Mouse (Mus musculus) heart, postnatal 25 days (tissue): Measurements from ENCODE around the gene Ech1. TPM values are rescaled to one million over a fixed set of nuclear protein-coding genes. Genes with fewer than 3 reads are reported as not detected.

Experiments
- DNase-seq: peaks from one replicate; pipeline ENCODE4 v3.0.0; 2022; ENCODE audit warnings: low spot score
- intact Hi-C: fragments of 180-260 bp; cut with DNase I; formaldehyde crosslinking; loops from one replicate; pipeline ENCODE4 v1.15.1; 2025
- total RNA-seq, 2 experiments: library from RNA; stranded (reverse); gene quantifications; 2 replicates each; pipeline ENCODE4 v1.2.3; 2021

The Ech1 gene
- 1,000 to 10,000 TPM; 1,337 to 1,520 TPM for total RNA-seq

DNA sequence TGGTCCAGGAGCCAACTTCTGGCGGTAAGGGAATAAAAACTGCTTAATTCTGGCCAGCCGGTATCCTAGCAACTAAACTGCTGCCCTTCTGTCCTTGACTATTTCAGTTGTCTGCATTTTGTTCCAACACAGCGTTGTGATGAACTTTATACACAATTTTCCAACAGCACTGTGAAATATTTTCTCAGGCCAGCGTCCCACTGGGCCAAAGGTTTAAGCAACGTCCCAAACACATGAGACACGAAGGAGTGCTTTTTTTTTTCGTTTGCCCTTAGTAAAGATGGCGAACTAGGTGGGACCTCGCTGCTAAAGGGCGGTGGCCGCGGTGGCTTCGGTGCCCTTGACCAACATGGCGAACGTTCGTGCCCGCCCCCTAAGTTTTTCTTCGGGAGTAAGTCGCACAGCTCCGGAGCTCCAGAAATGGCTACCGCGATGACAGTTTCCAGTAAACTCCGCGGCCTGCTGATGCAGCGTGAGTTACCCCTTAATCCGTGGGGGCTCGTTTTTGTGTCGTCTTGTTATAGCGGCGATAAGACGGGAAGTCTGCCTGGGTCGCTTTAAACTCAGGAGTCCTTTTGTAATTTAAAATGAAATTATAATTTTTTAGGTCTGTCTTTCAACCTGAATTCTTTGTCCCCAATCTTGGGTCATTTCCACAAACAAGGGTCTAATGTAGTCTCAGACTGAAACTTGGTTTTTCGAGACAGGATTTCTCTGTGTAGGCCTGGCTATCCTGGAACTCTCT lies at the start of gene Ech1:
Gene Ech1, plus strand, starts transcription at position 277 of the 745 bp plus-strand sequence.
- intact Hi-C loops = loop anchor here (2.0 kb wide), 1 partner anchor 14 kb away; no protein-coding TSS in a partner anchor
- DNase-seq = peak; percentile 89

DNA sequence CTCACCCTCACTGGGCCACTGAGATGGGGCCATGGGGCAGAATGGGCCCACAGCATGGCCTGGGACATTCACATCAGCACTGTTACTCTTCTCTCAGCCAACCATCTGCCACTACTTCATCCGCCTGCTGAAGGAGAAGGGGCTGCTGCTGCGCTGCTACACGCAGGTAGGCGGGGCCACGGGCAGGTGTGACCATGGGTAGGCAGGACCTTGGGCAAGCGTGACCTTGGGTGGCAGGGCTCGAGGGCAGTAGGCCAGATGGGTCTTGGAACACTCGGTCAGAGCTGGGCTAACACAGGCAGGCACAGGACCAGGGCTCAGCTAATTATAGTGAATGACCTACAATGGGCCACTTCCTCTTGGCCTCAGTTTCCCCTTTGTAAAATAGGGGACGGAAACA lies 46.2 kb upstream of the Ech1 start:
- intact Hi-C loops = no loop called here
- DNase-seq = no peak

DNA sequence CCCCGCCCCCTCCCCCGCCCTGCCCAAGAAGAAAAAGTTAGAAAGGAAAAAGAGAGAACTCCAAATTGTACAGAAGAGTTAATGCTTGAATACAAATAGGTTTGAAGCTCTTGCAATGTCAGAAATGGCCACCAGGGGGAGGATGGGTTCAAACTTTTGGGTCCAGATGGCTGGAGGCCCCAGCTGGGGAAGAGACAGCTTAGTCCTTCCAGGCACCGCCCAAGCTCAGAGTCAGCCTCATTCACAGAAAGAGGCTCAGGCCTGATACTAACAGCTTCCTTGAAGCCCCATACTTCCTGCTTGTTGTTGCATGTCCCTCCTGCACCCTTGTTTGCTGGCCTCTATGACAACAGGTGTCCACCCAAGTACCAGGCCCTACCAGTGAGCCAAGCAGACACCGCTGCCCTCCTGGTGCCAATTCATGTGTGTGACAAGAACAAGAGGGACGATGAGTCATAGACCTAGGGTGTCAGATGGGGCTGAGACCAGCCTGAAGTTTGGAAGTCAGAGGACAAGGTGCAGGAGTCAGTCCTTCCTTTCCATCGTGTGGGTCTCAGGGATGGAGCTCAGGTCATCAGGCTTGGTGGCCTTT lies 44.9 kb upstream of the Ech1 start:
- DNase-seq = peak; percentile 69
- intact Hi-C loops = loop anchor here (1.0 to 5.0 kb wide), 3 partner anchors 87 to 259 kb away; no protein-coding TSS in a partner anchor

DNA sequence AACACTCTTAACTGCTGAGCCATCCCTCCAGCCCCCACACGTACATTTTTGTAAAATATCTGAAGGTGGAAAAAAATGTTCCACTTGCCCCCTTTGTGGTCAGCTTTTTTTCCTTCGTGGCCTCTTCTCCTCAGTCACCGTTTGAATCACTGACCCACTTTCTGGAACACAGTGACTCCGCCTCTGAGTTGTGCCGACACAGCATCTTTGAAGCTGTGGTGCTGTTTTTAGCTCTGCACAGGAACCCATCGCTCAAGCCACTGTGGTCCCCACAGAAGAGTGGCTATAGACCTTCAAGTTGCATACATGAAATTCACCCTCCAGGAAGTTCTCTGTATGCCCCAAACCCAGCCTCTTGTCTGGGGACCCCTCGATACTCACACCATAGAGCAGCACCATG lies 44.2 kb upstream of the Ech1 start:
- intact Hi-C loops = loop anchor here (1.0 to 5.0 kb wide), 3 partner anchors 86 to 258 kb away; no protein-coding TSS in a partner anchor
- no peak for DNase-seq

DNA sequence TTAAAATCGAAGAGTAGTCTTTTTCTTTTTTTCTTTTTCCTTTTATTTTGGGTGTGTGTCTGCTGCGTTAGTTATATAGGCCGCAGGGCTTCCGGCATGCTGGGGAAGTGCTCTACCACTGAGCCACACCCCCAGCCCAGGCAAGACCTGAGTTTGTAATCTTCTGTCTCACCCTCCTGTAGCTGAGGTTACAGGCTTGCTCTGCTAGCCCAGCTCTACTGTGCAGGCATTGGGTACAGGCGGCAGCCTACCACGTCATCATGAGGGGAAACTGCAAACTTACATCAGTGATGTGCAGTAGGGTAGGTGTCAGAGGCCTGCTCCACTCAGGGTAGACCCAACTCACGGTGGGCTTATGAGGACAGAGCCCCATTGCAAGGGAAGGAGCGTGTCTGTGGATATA lies 43.8 kb upstream of the Ech1 start:
- intact Hi-C loops = loop anchor here (2.0 to 5.0 kb wide), 2 partner anchors 191 to 258 kb away; no protein-coding TSS in a partner anchor
- no peak for DNase-seq

DNA sequence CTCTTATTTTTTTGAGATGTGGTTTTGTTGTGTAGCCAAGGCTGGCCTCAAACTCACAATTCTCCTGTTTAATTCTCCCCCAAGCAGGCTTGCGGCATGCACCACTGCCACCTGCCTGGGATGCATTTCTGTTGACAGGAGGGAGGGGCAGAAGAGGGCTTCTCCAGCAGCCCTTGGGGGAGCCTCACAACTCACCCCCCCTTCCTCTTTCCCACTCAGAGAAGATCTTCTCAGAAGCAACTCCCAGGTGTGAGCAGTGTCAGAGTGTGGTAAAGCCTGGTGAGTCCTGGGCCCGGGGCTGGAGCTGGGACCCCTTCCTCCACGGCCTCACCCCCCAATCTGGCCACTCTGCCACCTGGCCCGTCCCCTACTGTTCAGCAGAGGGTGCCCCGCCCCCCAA lies 39.9 kb upstream of the Ech1 start:
- DNase-seq = no peak
- intact Hi-C loops = no loop called here

DNA sequence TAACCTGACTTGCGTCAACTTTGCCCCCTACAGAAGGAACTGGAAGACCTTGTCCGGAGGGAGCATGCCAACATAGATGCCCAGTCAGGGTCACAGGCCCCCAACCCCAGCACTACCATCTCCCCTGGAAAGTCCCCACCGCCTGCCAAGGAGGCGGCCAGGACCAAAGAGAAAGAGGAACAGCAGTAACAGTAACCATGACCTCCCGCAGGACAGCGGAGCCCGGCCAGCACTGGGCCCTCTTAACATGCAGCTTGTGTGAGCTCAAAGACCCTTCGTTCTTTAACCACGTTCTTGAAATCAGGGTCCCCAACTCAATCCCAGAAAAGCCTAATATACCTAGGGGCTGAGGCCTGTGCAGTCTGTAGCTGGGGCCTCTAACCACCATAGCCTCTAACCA lies 37.1 kb upstream of the Ech1 start:
- no peak for DNase-seq
- intact Hi-C loops = no loop called here

DNA sequence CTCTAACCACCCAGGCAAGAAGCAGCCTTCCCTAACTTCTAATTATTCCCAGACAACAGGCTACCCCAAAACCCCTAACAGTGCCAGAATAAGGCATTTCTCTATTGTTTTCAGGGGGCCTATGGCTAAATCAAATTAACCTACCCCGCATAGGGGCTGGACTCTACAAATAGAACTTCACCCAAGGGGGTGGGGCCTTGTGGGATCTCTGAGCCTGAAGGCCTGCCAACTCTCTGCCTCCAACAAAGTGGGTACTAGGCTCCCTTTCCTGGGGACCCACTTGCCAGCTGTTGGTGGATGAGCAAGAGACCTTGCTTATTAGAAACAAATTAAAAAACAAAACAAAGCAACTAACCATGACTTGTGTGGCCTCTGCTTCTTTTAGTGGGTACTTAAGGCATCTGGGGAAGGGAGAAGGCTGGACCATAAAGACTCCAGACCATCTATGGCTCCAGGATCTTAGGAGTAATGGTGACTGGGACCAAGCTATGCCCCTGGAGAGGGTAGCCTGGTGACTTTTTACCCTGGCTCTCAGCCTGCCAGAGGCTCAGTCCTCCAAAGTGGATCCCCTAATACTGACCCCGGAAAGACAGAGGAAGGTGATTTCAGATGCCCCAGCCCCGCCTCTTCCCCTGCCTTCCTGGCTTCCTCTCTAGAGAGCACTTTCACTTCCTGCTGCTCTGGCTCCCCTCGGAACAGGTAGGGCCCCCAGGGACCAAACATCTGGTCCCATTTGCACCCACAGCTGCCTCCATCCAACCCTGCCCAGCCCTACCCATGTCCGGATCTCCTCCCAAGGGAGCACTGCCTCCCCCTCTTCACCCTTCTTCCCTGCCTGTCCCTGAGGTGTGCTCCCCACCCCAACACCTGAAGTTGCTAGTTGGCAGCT lies 36.5 kb upstream of the Ech1 start, which contains the start of gene Rinl:
Gene Rinl, plus strand, starts transcription at position 663 of the 889 bp plus-strand sequence.
- no peak for DNase-seq
- intact Hi-C loops = no loop called here

DNA sequence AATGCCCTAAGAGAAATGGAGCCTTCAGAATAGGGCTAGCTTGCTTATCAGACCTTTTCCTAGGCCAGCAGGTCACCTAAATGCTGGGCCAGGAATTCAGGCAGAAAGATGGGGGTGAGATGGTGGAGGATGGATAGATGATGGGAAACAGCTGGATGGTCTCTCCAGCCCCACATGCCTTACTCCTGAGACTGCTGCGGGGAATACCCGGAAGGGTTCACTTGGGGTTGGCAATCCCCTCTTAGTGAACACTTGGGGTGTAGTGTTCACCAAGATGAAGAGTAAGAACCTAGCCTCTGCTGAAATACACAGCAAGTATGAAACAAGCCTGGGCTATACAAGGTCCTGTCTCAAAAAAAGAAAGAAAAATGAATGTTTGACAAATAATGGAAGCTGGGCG lies 35.8 kb upstream of the Ech1 start:
- intact Hi-C loops = no loop called here
- DNase-seq = no peak

DNA sequence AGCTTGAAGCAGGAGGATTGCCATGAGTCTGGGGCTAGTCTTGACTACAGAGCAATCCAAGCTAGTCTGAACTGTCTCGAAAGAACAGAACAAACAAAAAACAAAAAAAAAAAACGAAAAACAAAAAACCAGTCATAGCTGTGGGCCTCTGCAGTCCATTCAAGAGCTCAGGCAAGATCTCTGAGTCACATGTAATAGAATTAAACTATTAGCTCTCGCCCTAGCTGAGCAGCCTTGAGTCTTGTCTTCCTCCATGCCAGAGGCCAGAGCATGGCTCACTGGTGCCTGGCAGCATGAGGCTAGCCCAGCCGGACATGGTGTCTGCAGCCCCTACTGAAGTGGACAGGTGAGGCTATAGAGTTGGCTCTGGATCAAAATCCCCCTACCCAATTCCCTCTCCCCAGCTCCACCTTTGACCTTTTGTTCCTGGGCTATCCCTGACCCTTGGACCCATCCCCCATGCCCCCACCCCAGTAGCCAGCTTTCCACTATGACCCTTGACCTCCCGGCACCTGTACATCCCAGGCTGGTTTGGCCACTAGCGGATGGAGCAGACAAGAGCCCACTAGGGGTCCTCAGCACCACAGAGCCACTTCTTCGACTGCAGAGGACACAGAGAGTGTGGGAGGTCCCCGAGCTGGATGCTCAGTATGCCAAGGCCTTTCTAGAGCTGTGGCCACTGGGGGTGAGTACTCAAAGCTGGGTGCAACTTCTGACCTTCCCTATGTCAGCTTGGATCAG lies 34.8 kb upstream of the Ech1 start:
- intact Hi-C loops = no loop called here

DNA sequence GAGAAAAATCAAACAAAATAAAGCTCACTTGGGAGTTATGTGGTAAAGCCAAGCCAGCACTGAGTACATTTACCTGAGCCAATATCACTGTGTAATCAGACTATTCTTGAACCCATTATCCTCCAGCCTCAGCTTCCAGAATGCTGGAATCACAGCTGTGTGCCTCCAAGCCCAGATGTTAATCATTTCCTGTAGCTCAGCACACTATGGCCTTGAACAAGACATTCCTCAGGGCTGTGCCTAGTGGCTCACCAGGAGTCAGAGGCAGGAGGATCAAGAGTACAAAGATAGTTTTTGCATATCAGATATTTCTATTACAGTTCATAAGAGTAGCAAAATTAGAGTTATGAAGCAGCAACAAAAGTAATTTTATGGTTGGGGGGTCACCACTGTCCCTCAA lies 33.3 kb upstream of the Ech1 start:
- no peak for DNase-seq
- intact Hi-C loops = no loop called here

More for the DNA sequence above, 34.8 kb upstream of the Ech1 start:
- no peak for DNase-seq

DNA sequence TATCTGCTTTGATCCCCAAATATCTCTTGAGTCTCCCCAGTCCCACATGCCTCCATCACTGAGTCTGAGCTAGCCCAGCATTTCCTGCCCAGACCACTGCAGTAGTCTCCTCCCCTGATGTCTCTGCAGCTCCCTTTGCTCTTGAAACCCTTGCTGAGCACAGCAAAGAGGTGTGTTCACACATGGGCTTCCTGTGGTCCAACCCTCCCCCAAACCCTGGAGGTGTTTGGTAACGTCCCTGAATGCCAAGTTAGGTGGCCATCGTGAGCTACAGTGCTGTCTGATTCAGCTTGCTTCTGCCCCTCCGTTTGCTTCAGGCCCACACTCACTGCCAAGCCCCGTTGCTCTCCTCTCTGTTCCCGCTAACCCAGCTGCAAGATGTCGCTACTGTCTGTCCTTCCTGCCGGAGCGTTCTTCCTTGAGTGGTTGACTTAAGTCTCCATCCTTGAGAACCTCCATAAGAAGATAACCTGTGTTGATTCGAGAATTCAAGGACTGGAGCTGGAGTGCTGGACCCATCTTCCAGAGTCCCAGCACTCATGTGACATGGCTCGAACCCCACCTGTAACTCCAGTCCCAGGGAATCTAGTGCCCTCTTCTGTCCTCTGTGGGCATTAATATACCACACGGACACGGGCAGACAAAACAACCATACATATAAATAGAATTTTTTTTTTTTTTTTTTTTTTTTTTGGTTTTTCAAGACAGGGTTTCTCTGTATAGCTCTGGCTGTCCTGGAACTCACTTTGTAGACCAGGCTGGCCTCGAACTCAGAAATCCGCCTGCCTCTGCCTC lies 32.4 kb upstream of the Ech1 start:
- intact Hi-C loops = no loop called here
- no peak for DNase-seq

DNA sequence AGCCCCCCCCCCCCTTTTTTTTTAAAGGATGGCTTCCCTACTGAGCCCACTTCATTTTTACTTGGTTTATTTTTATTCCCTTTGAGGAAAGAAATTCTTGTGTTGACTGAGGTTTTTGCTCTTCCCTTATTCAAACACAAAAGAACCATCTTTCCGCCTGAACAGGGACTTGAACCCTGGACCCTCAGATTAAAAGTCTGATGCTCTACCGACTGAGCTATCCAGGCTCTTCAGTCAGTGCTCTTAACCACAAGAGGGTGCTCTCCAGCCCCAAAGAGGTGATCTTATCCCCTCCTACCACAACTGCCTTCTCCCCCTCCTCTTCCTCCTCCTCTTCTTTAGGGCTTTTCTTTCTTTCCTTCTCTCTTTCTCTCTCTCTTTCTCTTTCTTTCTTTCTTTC lies 31.2 kb upstream of the Ech1 start:
- intact Hi-C loops = no loop called here
- DNase-seq = no peak

DNA sequence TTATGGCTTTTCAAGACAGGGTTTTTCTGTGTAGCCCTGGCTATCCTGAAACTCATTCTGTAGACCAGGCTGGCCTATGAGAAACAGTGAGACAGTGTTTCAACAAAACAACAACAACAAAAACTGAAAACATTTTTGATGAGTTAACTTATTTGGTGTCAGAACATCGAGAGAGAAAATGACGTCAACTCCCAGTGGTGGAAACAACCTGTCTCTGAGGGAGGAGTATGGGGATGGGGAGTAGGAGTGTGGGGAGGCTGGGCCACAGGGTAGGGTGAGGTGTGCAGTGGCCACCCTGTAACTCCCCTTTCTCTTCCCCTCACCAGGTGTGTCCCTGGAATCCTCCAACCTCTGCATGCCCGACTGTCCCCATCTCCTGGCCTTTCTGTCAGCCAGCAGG lies 30.5 kb upstream of the Ech1 start:
- intact Hi-C loops = no loop called here
- no peak for DNase-seq

DNA sequence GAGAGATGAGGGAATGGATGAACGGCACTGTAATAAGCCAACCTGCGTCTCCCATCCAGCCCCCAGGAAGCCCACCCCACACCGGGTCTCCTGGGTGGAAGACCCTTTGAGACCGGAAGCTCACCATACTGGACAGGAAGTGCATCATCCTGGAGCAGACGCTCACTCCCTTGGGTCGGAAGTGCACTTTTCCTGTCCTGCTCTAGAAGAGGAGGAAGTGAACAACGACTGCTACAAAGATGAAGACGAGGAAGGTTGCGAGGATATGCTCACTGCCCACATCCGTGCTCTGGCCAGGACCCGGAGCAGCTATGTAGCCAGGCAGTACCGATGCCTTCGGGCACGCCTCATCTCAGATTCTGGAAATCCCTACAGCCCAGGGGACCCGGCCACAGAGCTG lies 29.2 kb upstream of the Ech1 start:
- no peak for DNase-seq
- intact Hi-C loops = loop anchor here (1.0 to 5.0 kb wide), 3 partner anchors 36 to 241 kb away; partner anchors contain the start of gene Lgals4

DNA sequence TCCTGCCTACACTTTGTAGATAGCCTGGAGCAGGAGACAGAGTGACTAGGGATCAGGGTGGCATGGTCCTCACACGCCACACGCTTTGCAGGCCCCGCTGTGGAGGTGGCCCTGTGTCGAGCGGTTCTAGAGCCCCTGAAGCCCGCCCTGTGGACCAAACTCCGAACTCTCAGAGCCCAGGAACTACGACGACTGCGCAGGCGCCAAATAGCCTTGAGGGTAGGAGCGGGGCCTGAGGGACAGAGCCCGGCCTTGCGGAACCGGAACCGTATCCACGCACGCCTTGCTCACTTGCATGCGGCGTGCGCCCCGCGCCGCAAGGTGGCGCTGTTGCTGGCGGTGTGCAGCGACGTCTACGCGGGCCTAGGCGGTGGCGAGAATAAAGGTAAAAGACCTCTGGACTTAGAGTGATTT lies 28.4 kb upstream of the Ech1 start:
- DNase-seq = peak; percentile 73
- intact Hi-C loops = loop anchor here (1.0 to 5.0 kb wide), 3 partner anchors 36 to 241 kb away; partner anchors contain the start of gene Lgals4

DNA sequence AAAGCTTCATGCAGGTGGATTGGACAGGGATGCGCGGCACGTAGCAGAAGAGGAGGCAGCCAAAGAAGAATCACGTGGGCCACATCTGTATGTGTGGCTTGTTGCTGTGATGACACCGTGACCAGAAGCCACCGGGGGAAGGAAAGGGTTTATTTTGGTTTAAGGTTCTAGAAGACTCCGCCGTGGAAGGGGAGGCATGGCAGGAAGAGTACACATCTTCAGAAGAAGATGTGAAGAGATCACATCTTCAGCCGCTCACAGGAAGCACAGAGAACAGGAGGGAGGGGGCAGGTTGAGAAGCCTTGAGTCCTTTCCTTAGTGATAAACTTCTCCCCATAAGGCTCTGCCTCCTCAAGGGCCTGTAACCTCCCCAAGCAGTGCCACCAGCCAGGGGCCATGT lies 25.0 kb upstream of the Ech1 start:
- DNase-seq = no peak
- intact Hi-C loops = loop anchor here (5.0 kb wide), 2 partner anchors 32 to 237 kb away; partner anchors contain the start of gene Lgals4

DNA sequence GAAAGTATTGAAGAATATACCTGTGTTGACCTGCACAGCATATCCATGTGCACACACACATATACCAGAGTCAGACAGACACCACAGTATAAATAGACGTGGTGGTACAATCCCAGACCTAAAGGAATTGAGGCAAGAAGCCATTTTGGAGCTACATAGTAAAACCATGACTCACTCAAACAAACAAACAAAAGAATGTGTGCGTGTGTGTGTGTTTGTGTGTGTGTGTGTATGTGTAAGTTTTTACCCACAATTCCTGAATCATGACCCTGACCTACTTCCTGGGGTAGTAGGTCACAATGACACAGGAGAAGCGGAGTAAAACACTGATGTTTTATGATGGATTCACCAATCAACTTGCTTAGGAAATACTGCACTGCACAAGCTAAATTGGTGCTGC lies 23.6 kb upstream of the Ech1 start:
- DNase-seq = no peak
- intact Hi-C loops = no loop called here
